9 mouse cellular contexts compared by ENCODE assay signal in genomic region chr5:145069707-145070106, GRCm38 (mm10). TPM values are rescaled to one million over a fixed set of nuclear protein-coding genes. Genes with fewer than 3 reads are reported as not detected.
DNase-seq lines count a peak whose midpoint lies in the region; ATAC-seq and TF ChIP-seq lines count a peak whose summit lies in the region.
"Had no signal": no experiment of that assay in that cellular context is flagged by ENCODE, and none has a peak within 500 bp of the region (broad histone marks: within the 10 kb centered on the region; RNA-seq: fewer than 3 reads in every experiment).

No protein-coding gene starts in this region.

- WGBS in liver, embryonic 11.5 days: 0% methylated on average over 5 of the region's 5 CpGs
- WGBS in thymus, adult 2 months: 4% methylated on average over 5 of the region's 5 CpGs

- 0 out of 2 replicates have a peak, but pooled peaks have one; percentile 45 for ATAC-seq in liver, embryonic 11.5 days (replicated peaks; ENCODE audit: low FRiP score)

- H3K27me3 ChIP-seq in liver, embryonic 11.5 days (replicated peaks; ENCODE audit: control insufficient read depth, insufficient read depth, low read length): 0 out of 2 replicates have a peak, but pooled peaks cover 3% of the 10 kb centered on the region
- H3K27me3 ChIP-seq in thymus, adult 2 months (ENCODE audit: control insufficient read depth, insufficient read depth, low read length): no peaks in the 10 kb centered on the region

- TF ChIP-seq CTCF in thymus, adult 2 months (IDR thresholded peaks at IDR 0.05; ENCODE audit: borderline replicate concordance, control insufficient read depth, extremely low read depth, insufficient read depth, low read length, poor library complexity): no peak

- DNase-seq in B cell, adult 2 months: peak; percentile 75 to 77
- peak; percentile 89 for DNase-seq in ZHBTc4 (ENCODE audit: low read depth, low spot score)
- peak; percentile 65 to 75 for DNase-seq in cerebellum, postnatal 36 days
- peak; percentile 11 to 17 for DNase-seq in gastrocnemius, adult 8-10 months (ENCODE audit: low spot score in 2 of 2)
- peak; percentile 34 to 67 for DNase-seq in kidney, adult 8-10 months
- DNase-seq in liver, embryonic 11.5 days (ENCODE audit: low spot score): peak; percentile 49
- peak; percentile 24 for DNase-seq in ovary, postnatal 10 days (ENCODE audit: low spot score)
- peak; percentile 67 for DNase-seq in thymus, adult 2 months

- TF ChIP-seq POLR2A in thymus, adult 2 months (IDR thresholded peaks at IDR 0.05; ENCODE audit: control insufficient read depth, extremely low read depth, insufficient read depth, low read length, poor library complexity): no peak

- no peak overlapping the region for H3K27ac ChIP-seq in liver, embryonic 11.5 days (ENCODE audit: low read depth, low read length)
- no peak overlapping the region for H3K27ac ChIP-seq in thymus, adult 2 months (ENCODE audit: control insufficient read depth, insufficient read depth, low read length)

- no peak overlapping the region for H3K9ac ChIP-seq in liver, embryonic 11.5 days (ENCODE audit: low read depth, low read length)

- H3K4me3 ChIP-seq in liver, embryonic 11.5 days (ENCODE audit: low read depth, low read length): no peak overlapping the region
- no peak overlapping the region for H3K4me3 ChIP-seq in thymus, adult 2 months (ENCODE audit: control insufficient read depth, insufficient read depth, low read length)

- H3K36me3 ChIP-seq in liver, embryonic 11.5 days (ENCODE audit: control insufficient read depth, insufficient read depth, low read length): no peaks in the 10 kb centered on the region
- H3K36me3 ChIP-seq in thymus, adult 2 months (ENCODE audit: control insufficient read depth, insufficient read depth, low read length): no peaks in the 10 kb centered on the region

- no peak overlapping the region for H3K4me2 ChIP-seq in liver, embryonic 11.5 days

- no peaks in the 10 kb centered on the region for H3K9me3 ChIP-seq in liver, embryonic 11.5 days (ENCODE audit: control insufficient read depth, low read length)

- no peaks in the 10 kb centered on the region for H3K4me1 ChIP-seq in liver, embryonic 11.5 days (replicated peaks; ENCODE audit: control insufficient read depth, insufficient read depth, low read length)
- no peaks in the 10 kb centered on the region for H3K4me1 ChIP-seq in thymus, adult 2 months (replicated peaks; ENCODE audit: control insufficient read depth, insufficient read depth, low read length)

RNA-seq across cellular contexts. Expression of gene Arpc1a, which starts 13.9 kb away (rescaled TPM):
- 10 to 100 TPM; 23.0 to 27.7 (median 26.2) TPM for total RNA-seq in gastrocnemius, adult 8-10 months (2022)
- 114 TPM in 2 replicates for polyA plus RNA-seq in liver, embryonic 11.5 days (2014; fragmentation: Nextera tagmentation; extraction: Ambion mirVana)
- 144 and 149 TPM in 2 replicates for polyA plus RNA-seq in thymus, adult 2 months (2012; rRNA removed)

RNA-seq across cellular contexts. Expression of gene Kpna7, which starts 14.1 kb away (rescaled TPM):
- not detected for total RNA-seq in gastrocnemius, adult 8-10 months (2022)
- 0.06 and 0.27 TPM in 2 replicates for polyA plus RNA-seq in liver, embryonic 11.5 days (2014; fragmentation: Nextera tagmentation; extraction: Ambion mirVana)
- 0.27 and 0.41 TPM in 2 replicates for polyA plus RNA-seq in thymus, adult 2 months (2012; rRNA removed)
- polyA plus RNA-seq: heart, embryonic 14.5 days had no signal

RNA-seq across cellular contexts. Expression of gene 1700018F24Rik, which starts 26.9 kb away (rescaled TPM):
- total RNA-seq in gastrocnemius, adult 8-10 months (2022): not detected
- polyA plus RNA-seq in liver, embryonic 11.5 days (2014; fragmentation: Nextera tagmentation; extraction: Ambion mirVana): not detected in 2 replicates
- not detected in 2 replicates for polyA plus RNA-seq in thymus, adult 2 months (2012; rRNA removed)
- polyA plus RNA-seq: heart, embryonic 14.5 days had no signal

RNA-seq across cellular contexts. Expression of gene Gm4871, which starts 37.2 kb away (rescaled TPM):
- total RNA-seq in gastrocnemius, adult 8-10 months (2022): not detected
- not detected in 2 replicates for polyA plus RNA-seq in liver, embryonic 11.5 days (2014; fragmentation: Nextera tagmentation; extraction: Ambion mirVana)
- not detected in 2 replicates for polyA plus RNA-seq in thymus, adult 2 months (2012; rRNA removed)
- polyA plus RNA-seq: heart, embryonic 14.5 days had no signal

RNA-seq across cellular contexts. Expression of gene Arpc1b, which starts 44.3 kb away (rescaled TPM):
- 10 to 100 TPM; 17.1 to 25.0 (median 18.7) TPM for total RNA-seq in gastrocnemius, adult 8-10 months (2022)
- 190 and 209 TPM in 2 replicates for polyA plus RNA-seq in liver, embryonic 11.5 days (2014; fragmentation: Nextera tagmentation; extraction: Ambion mirVana)
- polyA plus RNA-seq in thymus, adult 2 months (2012; rRNA removed): 859 and 863 TPM in 2 replicates

Comparison
In these comparisons a context has a peak if more than half of its experiments do, and no peak if none do; other contexts are left out.
1. DNase-seq: peak in every context shown above with its lines; median percentile 89 in ZHBTc4; 76 in B cell, adult 2 months; 70 in cerebellum, postnatal 36 days; 67 in thymus, adult 2 months; 50 in kidney, adult 8-10 months; 49 in liver, embryonic 11.5 days; 24 in ovary, postnatal 10 days; 14 in gastrocnemius, adult 8-10 months.